Mouse (Mus musculus) limb, embryonic 14.5 days (tissue): ENCODE measurements around the gene Bco2. TPM values are rescaled to one million over a fixed set of nuclear protein-coding genes. Genes with fewer than 3 reads are reported as not detected.

Experiments
- ATAC-seq: fragments of 200-750 bp; cut with Nextera tagmentation; 2 replicates; pipeline ENCODE4 v1.8.0; 2017; ENCODE audit warnings: low read depth, moderate number of reproducible peaks, moderate TSS enrichment; ENCODE audit not compliant: low FRiP score
- DNase-seq: peaks from one replicate; pipeline ENCODE4 v3.0.0-alpha.2; 2015; ENCODE audit warnings: low spot score
- H3K27ac ChIP-seq: fragments of 300-500 bp; sonication (generic); replicated peaks from 2 replicates; pipeline ENCODE4 v1.5.1; 2014; ENCODE audit warnings: low read depth, mild to moderate bottlenecking, low read length, moderate library complexity, mixed read lengths
- H3K27me3 ChIP-seq: fragments of 300-500 bp; sonication (generic); 2 replicates; pipeline ENCODE4 v1.6.1; 2014; ENCODE audit warnings: low read length, mixed read lengths; ENCODE audit not compliant: control insufficient read depth, insufficient read depth
- H3K36me3 ChIP-seq: fragments of 300-500 bp; sonication (generic); 2 replicates; pipeline ENCODE4 v1.6.1; 2014; ENCODE audit warnings: mild to moderate bottlenecking, low read length, moderate library complexity, mixed read lengths; ENCODE audit not compliant: control insufficient read depth, insufficient read depth
- H3K4me1 ChIP-seq: fragments of 300-500 bp; sonication (generic); 2 replicates; pipeline ENCODE4 v1.6.1; 2014; ENCODE audit warnings: antibody characterized with exemption, low read length, mixed read lengths; ENCODE audit not compliant: control insufficient read depth, insufficient read depth
- H3K4me2 ChIP-seq: fragments of 300-500 bp; sonication (generic); replicated peaks from 2 replicates; pipeline ENCODE4 v1.6.1; 2014; ENCODE audit warnings: low read depth, mild to moderate bottlenecking, low read length, moderate library complexity; ENCODE audit not compliant: severe bottlenecking
- H3K4me3 ChIP-seq: fragments of 300-500 bp; sonication (generic); replicated peaks from 2 replicates; pipeline ENCODE4 v1.5.1; 2014; ENCODE audit warnings: low read length
- H3K9ac ChIP-seq: fragments of 300-500 bp; sonication (generic); 2 replicates; pipeline ENCODE4 v1.6.1; 2014; ENCODE audit warnings: mild to moderate bottlenecking, low read depth, low read length, moderate library complexity; ENCODE audit not compliant: severe bottlenecking
- H3K9me3 ChIP-seq: fragments of 300-500 bp; sonication (generic); 2 replicates; pipeline ENCODE4 v1.6.1; 2016; ENCODE audit warnings: low read length; ENCODE audit not compliant: control insufficient read depth
- POLR2A ChIP-seq: fragments of 200-500 bp; IDR thresholded peaks from 2 replicates; pipeline ENCODE4 v1.8.0; 2012; ENCODE audit warnings: inconsistent platforms, mild to moderate bottlenecking, moderate library complexity, borderline replicate concordance; ENCODE audit not compliant: insufficient read depth, insufficient read length; ENCODE audit errors: extremely low read depth
- WGBS: fragments of 180-500 bp; shearing (Covaris S2); extraction: QIAGEN DNeasy Blood & Tissue Kit; methylation state at CpG from one replicate; pipeline ENCODE4 v1.1.7; 2014; 5-methylcytosine and 5-hydroxymethylcytosine counted together
- polyA plus RNA-seq, 2 experiments: library from polyadenylated mRNA; depleted of rRNA in 1 of 2; stranded (reverse) in 1 of 2; unstranded in 1 of 2; fragments of >200 nt; fragmentation: Nextera tagmentation in 1 of 2; extraction: Ambion mirVana in 1 of 2; gene quantifications; 2 replicates each; pipeline versions ENCODE4 v1.2.1 to v1.2.3; 2012 to 2014

Gene Bco2
- polyA plus RNA-seq, 2 experiments, result 0.14 to 0.26 TPM

DNA sequence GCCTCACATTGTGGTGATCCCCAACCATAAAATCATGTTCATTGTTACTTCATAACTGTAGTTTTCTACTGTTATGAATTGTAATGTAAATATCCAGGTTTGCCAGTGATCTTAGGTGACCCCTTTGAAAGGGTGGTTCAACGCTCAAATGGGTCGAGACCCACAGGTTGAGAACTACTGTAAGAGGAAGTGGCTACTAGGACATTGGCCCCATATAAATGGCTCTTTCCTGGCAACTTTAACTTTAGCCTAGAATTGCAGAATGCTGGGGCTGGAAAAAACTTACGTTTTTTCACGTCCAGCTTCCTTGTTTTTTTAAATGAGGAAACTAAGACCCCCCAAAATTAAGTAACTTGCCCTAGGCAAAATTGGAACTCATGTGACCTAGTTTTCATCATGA, 12.4 kb upstream of the Bco2 start:
- no peak overlapping the region for H3K9ac ChIP-seq
- TF ChIP-seq POLR2A, result no peak
- no peaks in the 10 kb centered on the region for H3K27me3 ChIP-seq
- H3K27ac ChIP-seq, result no peak overlapping the region
- no peak for ATAC-seq
- H3K4me1 ChIP-seq, result no peaks in the 10 kb centered on the region
- H3K4me2 ChIP-seq, result no peak overlapping the region
- H3K4me3 ChIP-seq, result no peak overlapping the region
- no peak for DNase-seq
- no peaks in the 10 kb centered on the region for H3K36me3 ChIP-seq
- no peaks in the 10 kb centered on the region for H3K9me3 ChIP-seq
- WGBS, result 87% methylated on average over 4 of the region's 4 CpGs

DNA sequence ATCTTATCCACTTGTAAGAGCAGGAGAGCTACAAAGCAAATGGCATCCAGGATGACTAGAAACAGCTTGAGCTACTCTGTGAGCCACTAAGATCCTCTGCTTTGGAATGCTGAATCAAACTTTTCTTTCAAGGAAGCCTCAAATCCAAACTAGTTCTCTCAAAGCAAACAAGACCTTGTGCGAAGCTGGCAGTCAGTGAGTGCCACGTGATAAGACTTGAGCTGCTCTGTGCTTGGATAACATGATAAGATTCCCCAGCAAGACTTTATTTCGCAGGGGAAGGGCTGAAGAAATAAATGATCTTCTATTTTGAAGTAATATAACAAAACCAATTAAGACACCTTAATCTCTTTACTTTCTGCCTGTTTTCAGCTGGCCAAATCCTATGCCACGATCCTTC, 11.0 kb upstream of the Bco2 start:
- no peak for ATAC-seq
- no peak for DNase-seq
- H3K36me3 ChIP-seq, result no peaks in the 10 kb centered on the region

DNA sequence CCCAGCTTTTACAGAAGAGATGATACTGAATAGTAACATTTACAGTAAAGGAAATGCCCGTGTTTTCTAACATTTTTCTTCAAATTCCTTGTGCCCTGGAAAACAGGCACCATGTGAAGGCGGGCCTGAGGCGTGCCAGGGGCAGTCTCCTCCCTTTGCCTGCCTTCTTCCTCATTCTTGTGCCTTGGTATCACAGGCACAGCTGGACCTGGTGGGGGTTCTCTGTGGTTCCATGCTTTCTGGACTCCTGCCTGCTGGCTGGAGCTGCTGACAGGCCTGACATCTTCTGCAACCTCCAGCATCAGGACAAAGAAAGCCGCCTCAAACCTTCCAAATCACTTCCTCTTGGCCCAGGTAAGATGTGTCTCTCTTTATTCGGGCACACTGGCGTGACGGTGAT, 10.2 kb upstream of the Bco2 start:
- 71% methylated on average over 7 of the region's 7 CpGs for WGBS
- H3K4me2 ChIP-seq, result no peak overlapping the region
- no peak for TF ChIP-seq POLR2A

More for the DNA sequence above, 11.0 kb upstream of the Bco2 start:
- no peak overlapping the region for H3K4me2 ChIP-seq
- H3K4me3 ChIP-seq, result no peak overlapping the region
- H3K4me1 ChIP-seq, result no peaks in the 10 kb centered on the region
- no peak for TF ChIP-seq POLR2A
- no peak overlapping the region for H3K27ac ChIP-seq
- H3K9me3 ChIP-seq, result no peaks in the 10 kb centered on the region
- WGBS, result 84% methylated on average over 4 of the region's 4 CpGs
- H3K9ac ChIP-seq, result no peak overlapping the region
- H3K27me3 ChIP-seq, result no peaks in the 10 kb centered on the region

DNA sequence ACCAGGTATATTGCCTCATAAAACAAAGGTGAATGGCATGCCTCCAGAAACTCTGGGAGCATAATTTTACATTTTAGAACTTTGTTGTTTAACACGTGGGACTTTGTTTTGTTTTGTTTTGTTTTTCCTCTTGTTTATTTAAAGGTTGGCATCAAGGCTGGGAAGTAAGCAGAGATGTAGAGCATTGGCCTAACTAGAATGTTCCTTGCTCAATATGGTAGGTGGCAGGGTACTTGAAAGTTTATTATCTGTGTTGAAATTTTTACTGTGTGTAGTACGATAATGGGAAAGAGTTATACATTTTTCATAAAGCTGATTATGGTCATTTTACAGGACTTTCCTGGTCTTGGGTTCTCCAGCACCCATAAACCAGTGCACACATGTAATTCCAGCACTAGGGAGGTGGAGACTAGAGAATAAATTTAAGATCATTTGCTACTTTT, 7.0 kb upstream of the Bco2 start:
- no peak overlapping the region for H3K9ac ChIP-seq
- H3K4me1 ChIP-seq, result no peaks in the 10 kb centered on the region
- H3K27me3 ChIP-seq, result no peaks in the 10 kb centered on the region
- DNase-seq (no peak), ATAC-seq (no peak)
- H3K4me2 ChIP-seq, result no peak overlapping the region
- TF ChIP-seq POLR2A, result no peak
- WGBS, result 54% methylated on average over 2 of the region's 2 CpGs
- no peak overlapping the region for H3K4me3 ChIP-seq
- no peaks in the 10 kb centered on the region for H3K36me3 ChIP-seq
- no peaks in the 10 kb centered on the region for H3K9me3 ChIP-seq
- H3K27ac ChIP-seq, result no peak overlapping the region

More for the DNA sequence above, 10.2 kb upstream of the Bco2 start:
- ATAC-seq (no peak), DNase-seq (no peak)
- Histone ChIP-seq H3K9ac (no peak overlapping the region), H3K27ac (no peak overlapping the region), H3K27me3 (no peaks in the 10 kb centered on the region), H3K36me3 (no peaks in the 10 kb centered on the region), H3K9me3 (no peaks in the 10 kb centered on the region), H3K4me1 (no peaks in the 10 kb centered on the region), H3K4me3 (no peak overlapping the region)

DNA sequence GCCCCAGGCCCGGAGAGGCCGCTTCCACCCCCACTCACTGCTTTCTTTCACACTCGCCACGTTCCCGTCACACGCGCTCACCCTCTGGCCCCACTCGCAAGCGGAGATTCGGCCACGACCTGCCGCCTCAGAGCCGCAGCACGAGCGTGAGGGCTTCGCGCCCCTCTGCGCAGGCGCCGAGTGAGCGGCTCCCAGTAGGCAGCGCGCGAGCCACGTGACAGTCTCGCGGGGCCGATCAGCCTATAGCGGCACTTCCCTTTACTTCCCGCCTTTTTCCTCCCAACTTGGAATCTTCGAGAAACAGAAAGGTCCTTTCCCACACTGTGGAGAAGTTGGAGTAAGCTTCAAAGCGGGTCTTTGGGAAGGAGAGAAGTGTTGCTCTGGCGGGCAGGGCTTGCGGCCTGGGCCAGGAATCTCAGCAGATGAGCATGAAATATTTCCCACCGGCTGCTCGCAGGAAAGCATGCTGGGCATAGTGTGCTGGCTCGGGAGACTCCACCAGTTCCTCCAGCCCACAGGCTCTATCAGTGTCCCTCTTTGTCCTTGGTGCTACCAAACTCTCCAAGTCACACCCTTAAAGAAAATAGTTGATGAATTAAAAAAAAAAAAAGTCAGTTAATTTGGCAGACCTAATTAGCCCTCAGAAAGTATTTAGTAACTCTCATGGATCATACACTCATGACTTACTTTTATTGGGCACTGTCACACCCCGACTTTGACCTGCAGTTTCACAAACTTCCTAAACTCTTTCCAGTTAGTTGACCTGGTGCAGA, 6.3 kb upstream of the Bco2 start, which contains the start of gene Tex12:
Gene Tex12, minus strand, starts transcription at position 181 of the 773 bp plus-strand sequence.
- Histone ChIP-seq H3K4me2 (no peak within 1 kb of the TSS), H3K4me3 (no peak within 1 kb of the TSS), H3K4me1 (no peaks in the 10 kb centered on the region), H3K36me3 (no peaks in the 10 kb centered on the region), H3K27me3 (no peaks in the 10 kb centered on the region), H3K9me3 (no peaks in the 10 kb centered on the region), H3K27ac (no peak within 1 kb of the TSS), H3K9ac (no peak within 1 kb of the TSS)
- TF ChIP-seq POLR2A, result no peak
- DNase-seq (no peak), ATAC-seq (no peak)
- WGBS, result 85% methylated on average over 38 of the region's 38 CpGs
